Mouse (Mus musculus): ENCODE measurements at regions not wholly inside any gene's neighbourhood (a gene's known extent, or its start where the extent isn't known, plus 50 kb on each side); places are given as distances from the start of the nearest gene placed in this dataset.

GRCm38 (mm10) chr9:112436094-112436493, 200.4 kb upstream of the Arpp21 start:
- ATAC-seq (ENCODE audit: poor library complexity, severe bottlenecking), result no peak

GRCm38 (mm10) chr9:112431920-112432437, 196.2 kb upstream of the Arpp21 start:
- ATAC-seq (ENCODE audit: poor library complexity, severe bottlenecking), result no peak

GRCm38 (mm10) chr9:112429196-112429595, 193.5 kb upstream of the Arpp21 start:
- ATAC-seq (ENCODE audit: poor library complexity, severe bottlenecking), result no peak

GRCm38 (mm10) chr9:112405772-112406315, 170.1 kb upstream of the Arpp21 start:
- no peak for ATAC-seq (ENCODE audit: poor library complexity, severe bottlenecking)

- ATAC-seq (ENCODE audit: poor library complexity, severe bottlenecking), result no peak
Observed at GRCm38 (mm10) chr9:112370746-112371145, 135.0 kb upstream of the Arpp21 start.

GRCm38 (mm10) chr9:112367291-112367690, 131.6 kb upstream of the Arpp21 start:
- ATAC-seq (ENCODE audit: poor library complexity, severe bottlenecking), result no peak

- no peak for ATAC-seq (ENCODE audit: poor library complexity, severe bottlenecking)
Observed at GRCm38 (mm10) chr9:112361355-112361754, 125.6 kb upstream of the Arpp21 start.

GRCm38 (mm10) chr9:112358711-112359298, 123.1 kb upstream of the Arpp21 start:
- no peak for ATAC-seq (ENCODE audit: poor library complexity, severe bottlenecking)

DNA sequence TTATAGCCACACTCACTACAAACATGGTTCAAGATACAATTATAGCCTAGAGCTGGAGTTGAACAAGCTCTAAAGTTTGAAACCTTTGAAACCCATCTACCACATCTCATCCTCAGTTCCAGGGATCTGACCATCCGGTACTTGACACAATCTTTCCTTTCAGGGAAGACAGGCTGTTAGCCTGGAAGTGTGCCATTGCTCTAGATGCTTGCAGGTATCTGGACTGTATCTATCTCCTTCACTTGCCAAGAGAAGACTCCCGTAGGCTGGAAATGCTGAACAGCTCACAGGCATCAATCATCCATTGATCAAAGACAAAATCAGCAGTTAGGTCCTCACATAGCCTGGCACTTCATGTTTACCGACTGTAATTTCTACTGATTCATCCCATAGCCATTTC, 117.5 kb upstream of the Arpp21 start:
- no peak for ATAC-seq (ENCODE audit: poor library complexity, severe bottlenecking)

DNA sequence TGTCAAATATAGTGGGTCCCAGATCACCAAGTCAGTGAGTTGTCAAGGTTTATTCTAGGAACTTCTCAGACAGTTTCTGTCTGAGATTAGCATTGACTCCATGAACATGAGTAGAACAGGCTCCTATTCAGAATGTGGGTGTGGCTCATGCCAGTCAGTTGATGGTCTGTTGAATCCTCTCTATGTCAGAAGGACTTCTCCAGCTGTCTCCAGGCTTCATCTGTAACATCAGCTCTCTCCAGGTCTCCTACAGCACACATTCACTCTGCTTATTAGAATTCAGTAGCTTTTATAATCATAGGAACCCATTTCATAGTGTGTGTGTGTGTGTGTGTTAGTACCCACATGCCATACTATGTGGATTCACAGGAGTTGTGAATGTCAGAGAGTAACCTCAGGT, 113.2 kb upstream of the Arpp21 start:
- ATAC-seq (ENCODE audit: poor library complexity, severe bottlenecking), result no peak

GRCm38 (mm10) chr9:112344792-112345191, 109.1 kb upstream of the Arpp21 start:
- ATAC-seq (ENCODE audit: poor library complexity, severe bottlenecking), result no peak

GRCm38 (mm10) chr9:112340363-112340762, 104.6 kb upstream of the Arpp21 start:
- no peak for ATAC-seq (ENCODE audit: poor library complexity, severe bottlenecking)

DNA sequence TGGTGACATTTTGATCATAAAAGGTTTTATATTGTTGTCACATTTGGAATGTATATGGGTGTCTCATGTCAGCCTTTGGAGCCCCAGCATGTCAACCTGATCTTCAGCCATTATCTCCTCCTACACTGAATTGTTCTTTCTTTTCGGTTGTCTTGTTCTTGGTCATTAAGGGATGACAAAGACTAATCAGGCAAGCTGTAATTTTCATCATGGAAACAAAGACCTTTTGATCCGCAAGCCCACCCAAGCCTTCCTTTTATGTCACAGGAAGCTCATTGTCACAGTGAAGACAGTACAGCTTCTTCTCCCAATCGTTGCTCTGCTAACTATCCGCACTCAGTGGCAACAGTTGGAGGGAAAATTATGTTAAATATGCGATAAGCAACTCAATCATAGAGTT, 84.3 kb upstream of the Arpp21 start:
- ATAC-seq (ENCODE audit: poor library complexity, severe bottlenecking), result no peak

GRCm38 (mm10) chr9:112308950-112309349, 73.2 kb upstream of the Arpp21 start:
- ATAC-seq (ENCODE audit: poor library complexity, severe bottlenecking), result no peak

- ATAC-seq (ENCODE audit: poor library complexity, severe bottlenecking), result no peak
Observed at GRCm38 (mm10) chr9:112307837-112308236, 72.1 kb upstream of the Arpp21 start.

DNA sequence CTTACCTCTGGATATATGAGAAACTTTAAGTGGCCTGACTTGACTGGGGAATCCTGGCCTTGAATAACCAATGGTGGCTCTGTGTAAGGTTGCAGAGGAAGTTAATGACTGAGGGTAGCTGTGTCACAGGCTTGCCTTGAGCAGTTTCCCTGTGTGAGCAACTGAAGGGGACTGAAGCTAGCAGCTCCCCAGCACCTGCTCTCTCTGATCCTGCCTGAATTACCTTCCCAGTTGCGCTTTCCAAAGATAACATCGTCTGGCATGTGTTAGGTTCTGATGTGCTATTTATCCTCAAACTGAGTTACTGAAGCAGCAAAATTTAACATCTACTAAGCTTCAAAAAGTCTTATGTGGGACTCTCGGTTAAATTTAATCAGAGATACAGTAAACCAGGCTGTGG, 56.1 kb upstream of the Arpp21 start:
- no peak for ATAC-seq (ENCODE audit: poor library complexity, severe bottlenecking)
